Mouse (Mus musculus): ENCODE data around the gene Clip4.

Clip4 gene

DNA sequence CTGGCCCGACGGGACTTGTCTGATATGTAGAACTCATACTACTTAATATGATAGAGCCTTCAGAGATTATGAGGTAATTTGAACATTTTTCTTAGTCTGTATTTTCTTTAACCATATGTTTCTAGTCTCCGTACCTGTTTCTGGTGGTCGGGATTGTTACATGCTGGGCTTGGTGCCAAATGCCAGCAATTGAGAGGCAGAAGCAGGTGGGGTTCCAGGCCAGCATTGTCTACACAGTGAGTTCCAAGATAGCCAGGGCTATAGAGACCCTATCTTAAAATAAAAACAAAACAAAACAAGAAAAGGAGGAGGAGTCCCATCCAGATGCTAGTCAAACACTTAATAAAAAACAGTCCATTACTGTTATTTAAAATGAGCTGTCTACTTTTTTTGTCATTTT, 23.3 kb downstream of the Clip4 start:
- no peak for DNase-seq

DNA sequence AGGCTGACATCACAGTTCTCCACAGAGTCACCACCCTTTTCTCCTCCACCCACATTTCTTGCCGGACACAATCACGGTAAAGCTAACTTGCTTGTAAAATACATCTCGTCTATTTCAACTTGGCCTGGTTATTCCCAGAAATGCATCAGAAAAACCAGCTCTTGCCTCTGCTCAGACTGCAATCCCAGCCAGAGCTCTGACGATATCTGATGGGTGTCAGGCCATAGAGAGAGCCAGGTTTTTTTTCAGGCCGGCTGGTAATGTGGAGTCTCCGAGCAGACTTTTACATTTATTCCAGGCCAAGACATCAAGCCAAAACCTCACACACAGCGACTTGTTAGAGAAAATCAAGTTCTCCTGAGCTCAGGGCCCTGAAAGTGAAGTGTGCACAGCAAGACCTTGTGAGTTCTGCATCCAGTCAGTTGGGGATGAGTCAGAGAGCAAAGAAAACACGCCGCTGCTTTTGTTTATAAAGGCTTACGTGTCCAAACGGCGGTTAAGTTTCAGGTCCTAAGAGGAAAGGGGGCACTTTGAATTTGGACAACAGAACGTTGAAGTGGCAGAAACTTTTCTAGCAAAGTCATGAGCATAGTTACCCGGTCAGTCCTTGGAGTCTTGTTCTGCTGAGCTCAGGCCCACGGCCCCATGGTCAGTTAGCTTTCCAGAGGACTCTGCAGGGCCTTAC, 27.4 kb downstream of the Clip4 start:
- DNase-seq, result no peak

DNA sequence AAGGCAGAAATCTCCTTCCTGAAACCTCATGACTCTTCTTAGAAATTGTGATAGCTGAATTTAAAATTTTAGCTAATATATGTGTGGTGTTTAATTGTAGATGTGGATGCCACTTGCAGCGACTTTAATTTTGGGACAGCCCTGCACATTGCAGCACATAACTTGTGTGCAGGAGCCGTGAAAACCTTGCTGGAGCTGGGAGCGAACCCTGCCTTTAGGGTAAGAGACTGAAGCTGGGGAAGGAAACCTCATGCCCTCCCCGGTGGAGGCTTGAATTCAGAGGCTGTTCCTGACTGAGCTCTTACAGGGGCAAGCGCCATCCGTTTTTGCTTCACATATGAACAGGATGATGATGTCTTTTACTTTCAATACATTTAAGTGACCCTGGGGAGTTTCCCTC, 35.2 kb downstream of the Clip4 start:
- DNase-seq, result no peak

DNA sequence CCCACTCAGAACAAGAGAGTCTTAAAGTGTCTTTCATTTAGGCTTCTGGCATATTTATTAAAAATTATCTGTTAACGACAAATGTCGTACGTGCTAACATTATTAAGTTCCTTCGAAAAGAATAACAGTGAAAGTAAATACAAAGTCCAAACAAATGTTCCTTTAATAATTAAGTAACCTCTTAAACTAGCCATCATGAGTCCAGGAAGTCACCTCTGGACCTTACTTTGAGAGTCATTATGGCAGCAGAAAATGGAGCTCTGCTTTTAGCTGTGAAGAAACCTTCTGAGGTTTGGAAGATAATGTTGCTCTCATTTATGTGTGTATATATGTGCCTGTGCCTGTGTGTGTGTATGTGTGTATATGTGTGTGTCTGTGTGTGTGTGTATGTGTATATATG, 35.6 kb downstream of the Clip4 start:
- no peak for DNase-seq

- DNase-seq, result peak; percentile 56
Observed at GRCm38 (mm10) chr17:71811070-71811469, 42.8 kb downstream of the Clip4 start.

DNA sequence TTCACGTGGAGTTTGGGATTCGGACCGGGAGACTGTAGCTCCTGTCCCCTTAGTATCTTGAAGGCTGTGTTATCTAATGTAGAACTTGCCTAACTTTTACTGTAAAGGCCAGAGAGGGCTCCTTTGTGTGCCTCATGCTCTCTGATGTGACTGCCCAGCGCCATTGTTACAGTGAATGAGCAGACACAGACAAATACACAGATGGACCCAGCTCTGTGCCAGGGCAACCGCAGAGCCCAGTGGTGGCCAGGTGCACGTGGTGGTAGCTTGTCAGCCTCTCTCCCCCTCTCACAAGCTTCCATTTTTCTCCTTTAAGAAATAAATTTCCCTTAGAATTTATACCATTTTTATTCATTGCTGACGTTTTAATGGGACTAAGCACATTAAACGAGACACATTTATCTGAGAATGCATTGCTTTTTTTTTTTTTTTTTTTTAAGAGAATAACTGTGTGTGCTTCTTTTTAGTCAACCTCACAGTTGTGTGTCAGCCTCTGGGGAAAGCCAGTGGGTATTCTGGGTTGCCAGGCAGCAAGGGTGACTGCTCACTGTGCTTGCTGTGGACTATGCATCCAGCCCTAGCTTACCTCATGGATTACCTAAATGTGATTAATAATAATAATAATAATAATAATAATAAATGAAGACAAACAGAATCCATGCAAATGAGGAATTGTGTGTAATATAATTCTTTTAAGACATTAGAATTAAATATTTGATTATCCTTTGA, 48.0 kb downstream of the Clip4 start:
- DNase-seq, result peak; percentile 82 to 83

GRCm38 (mm10) chr17:71823622-71824306, 55.5 kb downstream of the Clip4 start:
- no peak for DNase-seq

DNA sequence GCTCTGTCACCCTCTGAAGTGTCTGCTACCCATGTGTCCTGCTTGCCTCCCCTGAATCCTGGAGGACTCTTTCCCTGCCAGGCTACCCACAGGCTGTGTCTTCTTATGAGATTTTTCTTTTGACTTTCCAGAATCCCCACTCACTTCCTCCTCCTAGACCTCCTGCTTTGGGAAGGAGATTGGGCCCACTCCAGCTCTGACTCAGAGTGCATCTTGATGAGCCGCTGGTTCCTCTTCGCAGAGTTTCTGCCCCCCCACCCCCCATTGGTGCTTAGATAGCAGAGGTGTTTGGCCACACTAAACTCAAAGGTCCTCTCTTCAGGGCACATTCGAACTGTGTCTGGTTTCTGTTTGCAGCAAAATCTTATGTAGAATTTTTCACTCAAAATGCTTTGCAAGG, 58.3 kb downstream of the Clip4 start:
- no peak for DNase-seq

DNA sequence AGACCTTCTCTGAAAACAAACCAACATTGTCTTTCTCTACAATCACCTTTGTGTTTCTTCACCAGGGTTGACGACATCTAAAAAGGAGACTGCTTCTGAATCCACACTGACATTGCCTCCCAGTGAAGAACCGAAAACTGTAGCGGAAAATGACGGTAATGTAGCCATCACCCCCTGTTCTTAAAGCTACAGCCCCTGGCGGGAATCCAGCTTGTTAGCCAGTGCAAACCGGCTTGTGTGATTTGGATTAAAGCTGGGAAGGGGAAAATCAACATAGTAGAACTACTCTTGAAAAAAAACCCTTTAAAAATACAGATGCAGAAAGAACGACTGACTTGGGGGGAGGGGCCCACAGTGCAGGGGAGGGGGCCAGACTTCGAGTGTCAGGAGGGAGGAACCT, 59.4 kb downstream of the Clip4 start:
- DNase-seq, result peak in 1 of 2 experiments; percentile 29

DNA sequence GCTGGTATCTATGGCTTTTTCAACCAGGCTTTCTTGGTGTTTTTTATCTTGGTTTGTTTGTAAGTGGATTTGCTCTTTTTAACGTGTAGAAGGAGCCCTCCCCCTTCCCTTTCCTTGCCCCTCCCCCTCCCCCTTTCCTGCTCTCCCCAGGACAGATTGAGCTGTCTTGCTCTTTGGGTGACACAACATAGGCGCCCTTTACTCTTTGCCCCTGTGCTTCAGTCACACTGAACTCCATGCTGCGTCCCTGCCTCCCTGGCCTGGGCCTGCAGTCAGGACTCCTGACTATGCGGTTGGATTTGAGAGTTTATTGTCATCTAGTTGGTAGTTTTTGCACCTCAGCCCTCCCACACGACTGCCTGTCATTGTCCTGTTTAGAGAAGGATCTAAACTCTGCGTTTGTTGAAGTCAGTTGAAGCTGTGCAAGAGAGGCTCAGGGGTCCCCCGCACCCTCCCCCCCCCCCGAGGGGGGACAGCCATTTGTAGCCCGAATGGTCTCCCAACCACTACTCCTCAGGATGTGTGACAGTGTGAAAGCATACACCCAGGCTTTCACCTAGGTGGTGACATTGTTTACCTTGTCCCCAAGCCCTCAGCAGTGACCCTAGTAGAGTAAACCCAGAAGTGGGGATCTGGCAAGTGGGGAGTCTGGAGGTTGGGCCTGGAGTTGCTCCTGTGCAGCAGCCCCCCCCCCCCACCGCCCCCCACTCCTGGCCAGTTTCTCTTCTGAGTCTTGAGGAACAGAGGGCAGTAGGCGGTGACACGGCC, 60.6 kb downstream of the Clip4 start:
- DNase-seq, result no peak

- DNase-seq, result no peak
Observed at GRCm38 (mm10) chr17:71831960-71832359, 63.7 kb downstream of the Clip4 start.

DNA sequence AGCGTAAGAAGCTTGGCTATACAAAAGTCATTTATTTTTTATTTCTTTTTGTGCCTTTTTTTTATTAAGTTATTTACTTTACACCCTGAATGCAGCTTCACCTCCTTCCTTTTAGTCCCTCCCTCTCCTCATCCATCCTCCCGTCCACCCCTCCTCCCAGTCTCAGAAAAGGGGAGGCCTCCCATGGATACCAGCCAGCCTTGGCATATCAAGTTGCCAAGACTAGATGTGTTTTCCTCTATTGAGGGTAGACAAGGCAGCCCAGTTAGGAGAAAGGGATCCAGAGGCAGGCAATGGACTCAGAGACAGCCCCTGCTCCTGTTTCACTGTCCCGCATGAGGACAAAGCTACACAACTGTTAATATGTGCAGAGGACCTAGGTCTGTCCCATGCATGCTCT, 93.9 kb downstream of the Clip4 start:
- no peak for DNase-seq

GRCm38 (mm10) chr17:71862895-71863294, 94.6 kb downstream of the Clip4 start:
- DNase-seq, result no peak

DNA sequence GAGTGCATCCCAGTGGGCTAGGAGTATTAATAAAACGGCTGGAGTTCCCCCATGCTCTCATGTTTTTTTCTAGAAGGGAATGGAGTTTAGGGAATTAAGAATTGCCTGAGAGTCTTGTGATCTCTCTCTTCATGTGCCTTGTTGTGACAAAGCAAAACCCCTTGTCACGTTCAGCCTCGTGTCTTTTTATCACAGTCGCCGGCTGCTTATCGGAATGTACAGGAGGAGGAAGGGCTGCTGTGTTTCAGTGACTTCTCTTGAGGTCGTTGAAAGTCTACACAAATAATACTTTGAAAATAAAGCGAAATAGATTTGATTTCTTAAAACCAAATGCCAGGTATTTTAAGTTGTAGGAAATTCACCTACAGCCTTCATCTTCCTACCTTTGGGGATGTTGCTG, 95.8 kb downstream of the Clip4 start:
- no peak for DNase-seq

DNA sequence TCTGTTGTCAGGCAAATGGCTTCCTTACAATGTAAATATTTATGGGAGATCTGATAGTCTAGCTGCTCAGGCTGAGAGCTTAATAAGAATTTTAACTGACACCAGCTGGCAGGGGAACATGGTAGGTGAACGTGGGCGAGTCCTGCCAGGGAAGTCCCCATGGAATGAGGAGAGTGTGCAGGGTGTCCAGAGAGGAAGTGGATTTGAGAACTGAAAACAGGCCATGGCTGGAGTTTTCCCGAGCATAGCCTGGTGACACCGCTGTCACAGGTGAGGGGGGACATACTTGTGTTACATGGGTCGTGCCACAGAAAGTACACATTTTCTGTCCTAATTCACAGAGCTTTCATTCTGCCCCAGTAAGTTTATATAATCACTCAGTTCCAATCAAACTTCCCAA, 97.2 kb downstream of the Clip4 start:
- DNase-seq, result no peak

DNA sequence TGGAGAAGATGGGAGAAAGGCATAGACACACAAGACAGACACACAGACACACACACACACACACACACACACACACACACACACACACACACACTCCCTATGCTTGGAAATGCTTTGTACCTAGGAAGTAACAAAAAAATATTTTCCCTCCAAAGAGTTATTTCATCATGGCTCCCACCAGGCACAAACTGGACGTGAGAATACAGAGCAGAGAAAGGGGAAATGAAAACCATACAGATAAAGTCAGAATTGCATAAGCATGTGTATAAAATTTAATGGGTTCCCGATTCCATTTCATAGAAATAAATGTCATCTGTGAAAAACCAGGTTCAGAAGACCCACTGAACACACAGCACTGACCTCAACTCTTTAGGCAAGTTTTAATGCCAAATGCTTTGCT, 99.6 kb downstream of the Clip4 start:
- DNase-seq, result no peak

DNA sequence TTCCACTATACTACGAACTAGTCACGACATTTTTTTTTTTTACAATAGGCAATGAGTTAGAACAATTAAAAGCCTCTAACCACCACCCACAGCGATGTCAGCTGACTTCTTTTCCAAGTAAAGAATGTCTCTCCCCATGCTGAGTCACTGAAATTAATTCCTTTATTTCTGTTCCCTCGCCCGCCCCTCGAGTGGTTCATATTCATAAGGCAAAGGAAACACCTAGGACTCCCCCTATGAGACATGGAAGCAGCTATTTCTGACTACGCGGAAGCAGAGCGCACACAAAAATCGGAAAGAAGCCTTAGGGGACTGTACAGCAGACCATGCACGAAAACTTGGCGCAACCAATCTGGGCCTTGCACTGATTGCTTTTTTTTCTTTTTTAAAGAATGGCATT, 100.6 kb downstream of the Clip4 start:
- DNase-seq, result no peak

DNA sequence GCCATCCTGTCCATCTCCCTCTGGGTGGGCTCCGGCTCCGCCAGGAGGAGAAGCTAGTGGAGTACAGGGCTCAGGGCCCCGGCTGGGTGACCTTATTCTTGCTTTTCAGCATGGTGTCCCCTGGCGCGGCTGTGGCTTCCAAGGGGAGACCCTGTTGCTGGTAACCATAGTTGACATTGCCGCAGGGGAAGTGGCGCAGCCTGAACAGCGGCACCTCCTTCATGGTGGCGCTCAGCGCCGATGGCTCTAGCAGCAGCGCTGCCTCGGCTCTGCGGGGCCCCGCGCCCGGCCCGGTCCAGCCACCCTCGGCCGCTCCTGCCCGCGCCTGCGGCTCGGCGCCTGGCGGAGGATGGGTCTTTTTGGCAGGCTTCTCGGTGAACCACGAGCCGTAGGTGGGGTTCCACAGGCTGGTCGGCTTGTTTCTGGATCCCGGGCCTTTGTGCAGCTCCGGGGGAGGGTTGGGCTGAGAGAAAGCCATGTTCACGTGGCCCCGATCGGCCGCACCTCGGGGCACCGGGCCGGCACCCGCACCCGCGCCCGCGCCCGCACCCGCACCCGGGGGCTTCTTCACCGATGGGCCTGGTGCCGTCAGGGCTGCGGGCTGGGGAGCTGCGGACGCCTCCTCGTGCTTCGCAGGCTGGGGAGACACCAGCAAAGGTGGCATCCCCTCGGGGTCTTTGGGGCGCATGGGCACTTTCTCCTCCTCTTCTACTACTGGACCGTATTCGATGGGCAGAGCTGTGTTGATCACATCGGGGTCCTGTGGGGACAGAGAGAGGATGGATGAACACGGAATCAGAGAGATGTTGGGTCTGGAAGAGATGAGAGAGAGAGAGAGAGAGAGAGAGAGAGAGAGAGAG, 101.3 kb downstream of the Clip4 start:
- DNase-seq, result peak; percentile 33 to 43

DNA sequence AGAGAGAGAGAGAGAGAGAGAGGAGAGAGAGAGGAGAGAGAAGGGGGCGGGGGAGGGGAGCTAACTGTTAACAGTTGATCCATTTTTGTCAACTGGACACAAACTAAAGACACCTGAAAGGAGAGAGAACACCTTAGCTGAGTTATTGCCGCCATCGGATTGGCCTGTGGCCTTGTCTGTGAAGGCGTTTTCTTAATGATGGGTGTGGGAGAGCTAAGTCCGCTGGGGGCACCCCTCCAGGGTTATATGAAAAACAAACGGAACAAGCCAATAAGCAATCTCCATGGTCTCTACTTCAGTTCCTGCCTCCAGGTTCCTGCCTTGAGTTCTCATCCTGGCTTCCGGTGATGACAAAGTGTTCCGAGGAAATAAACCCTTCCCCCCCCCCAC, 102.0 kb downstream of the Clip4 start:
- no peak for DNase-seq

DNA sequence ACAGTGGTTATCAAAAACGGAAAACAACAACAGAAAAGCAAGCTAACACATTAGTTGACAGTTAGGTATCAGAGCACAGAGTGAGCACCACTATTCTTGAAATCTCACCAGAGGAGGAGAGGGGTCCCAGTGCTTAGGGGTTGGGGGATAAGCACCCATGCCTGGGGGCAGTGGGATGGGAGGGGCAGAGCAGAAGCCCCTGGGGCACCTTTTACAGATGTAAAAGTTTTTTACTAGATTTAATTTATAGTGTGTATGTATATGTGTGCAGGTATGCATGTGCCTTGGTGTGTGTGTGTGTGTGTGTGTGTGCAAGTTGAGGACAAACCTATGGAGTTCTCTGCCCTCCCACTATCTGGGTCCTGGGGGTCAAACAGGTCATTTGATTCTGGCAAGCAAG, 102.4 kb downstream of the Clip4 start:
- no peak for DNase-seq

DNA sequence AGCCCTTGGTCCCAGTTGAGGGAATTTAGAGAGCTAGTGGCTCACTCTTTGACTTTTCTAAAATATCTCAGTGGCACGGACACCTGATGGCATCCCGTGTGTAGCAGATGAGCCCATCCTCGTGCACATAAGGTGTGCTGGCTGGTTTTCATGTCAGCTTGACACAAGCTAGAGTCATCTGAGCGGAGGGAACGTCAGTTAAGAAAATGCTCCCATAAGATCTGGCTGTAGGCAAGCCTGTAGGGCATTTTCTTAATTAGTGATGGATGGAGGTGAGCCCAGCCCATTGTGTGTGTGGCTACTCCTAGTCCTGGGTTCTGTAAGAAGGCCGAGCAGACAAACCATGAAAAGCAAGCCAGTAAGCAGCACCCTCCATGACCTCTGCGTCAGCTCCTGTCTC, 103.7 kb downstream of the Clip4 start:
- no peak for DNase-seq

GRCm38 (mm10) chr17:71872976-71873375, 104.7 kb downstream of the Clip4 start:
- peak; percentile 32 to 52 for DNase-seq
